Mouse (Mus musculus): Measurements from ENCODE around the gene Epha3. TPM values are rescaled to one million over a fixed set of nuclear protein-coding genes. Genes with fewer than 3 reads are reported as not detected.
A peak's percentile ranks its signal among the peaks of the same experiment; 100 is the strongest.

Gene Epha3
- polyA plus RNA-seq, 1 experiment from 2014 or later = 79.3 TPM

- Histone ChIP-seq H3K4me3 (ENCODE audit: low read depth, low read length) (no peak overlapping the region), H3K27me3 (ENCODE audit: control insufficient read depth, insufficient read depth, low read length) (no peaks in the 10 kb centered on the region), H3K4me2 (ENCODE audit: low read depth, low read length, severe bottlenecking) (no peak overlapping the region), H3K27ac (ENCODE audit: low read depth, low read length) (no peak overlapping the region), H3K9ac (ENCODE audit: low read length) (no peak overlapping the region), H3K9me3 (ENCODE audit: control insufficient read depth, low read length) (no peaks in the 10 kb centered on the region), H3K36me3 (ENCODE audit: control insufficient read depth, insufficient read depth, low read length) (no peaks in the 10 kb centered on the region), H3K4me1 (replicated peaks; ENCODE audit: control insufficient read depth, insufficient read depth, low read length) (no peaks in the 10 kb centered on the region)
- ATAC-seq (replicated peaks; ENCODE audit: low FRiP score) (no peak), DNase-seq (ENCODE audit: low spot score) (no peak)
- 77% methylated on average over 1 of the region's 1 CpGs for WGBS
Measured at GRCm38 (mm10) chr16:63719235-63719634, 144.7 kb downstream of the Epha3 start.

- ATAC-seq (replicated peaks; ENCODE audit: low FRiP score) (no peak), DNase-seq (ENCODE audit: low spot score) (no peak)
- Histone ChIP-seq H3K27me3 (ENCODE audit: control insufficient read depth, insufficient read depth, low read length) (no peaks in the 10 kb centered on the region), H3K27ac (ENCODE audit: low read depth, low read length) (no peak overlapping the region), H3K9me3 (ENCODE audit: control insufficient read depth, low read length) (no peaks in the 10 kb centered on the region), H3K4me2 (ENCODE audit: low read depth, low read length, severe bottlenecking) (no peak overlapping the region), H3K4me1 (replicated peaks; ENCODE audit: control insufficient read depth, insufficient read depth, low read length) (no peaks in the 10 kb centered on the region), H3K36me3 (ENCODE audit: control insufficient read depth, insufficient read depth, low read length) (no peaks in the 10 kb centered on the region), H3K4me3 (ENCODE audit: low read depth, low read length) (no peak overlapping the region), H3K9ac (ENCODE audit: low read length) (no peak overlapping the region)
- WGBS = 92% methylated on average over 4 of the region's 4 CpGs
Measured at GRCm38 (mm10) chr16:63717317-63717716, 146.7 kb downstream of the Epha3 start.

- ATAC-seq (replicated peaks; ENCODE audit: low FRiP score) = no peak
- Histone ChIP-seq H3K4me2 (ENCODE audit: low read depth, low read length, severe bottlenecking) (no peak overlapping the region), H3K9me3 (ENCODE audit: control insufficient read depth, low read length) (no peaks in the 10 kb centered on the region), H3K4me3 (ENCODE audit: low read depth, low read length) (no peak overlapping the region), H3K27ac (ENCODE audit: low read depth, low read length) (no peak overlapping the region), H3K9ac (ENCODE audit: low read length) (no peak overlapping the region), H3K27me3 (ENCODE audit: control insufficient read depth, insufficient read depth, low read length) (no peaks in the 10 kb centered on the region), H3K36me3 (ENCODE audit: control insufficient read depth, insufficient read depth, low read length) (no peaks in the 10 kb centered on the region), H3K4me1 (replicated peaks; ENCODE audit: control insufficient read depth, insufficient read depth, low read length) (no peaks in the 10 kb centered on the region)
- WGBS = 84% methylated on average over 17 of the region's 17 CpGs
- DNase-seq (ENCODE audit: low spot score) = no peak
Measured at GRCm38 (mm10) chr16:63706912-63707868, 156.8 kb downstream of the Epha3 start.

GRCm38 (mm10) chr16:63689371-63689770 is 174.6 kb downstream of the Epha3 start:
- H3K27me3 ChIP-seq (ENCODE audit: control insufficient read depth, insufficient read depth, low read length) = no peaks in the 10 kb centered on the region
- whole genome bisulfite sequencing = 91% methylated on average over 3 of the region's 3 CpGs
- H3K9ac ChIP-seq (ENCODE audit: low read length) = no peak overlapping the region
- no peak overlapping the region for H3K27ac ChIP-seq (ENCODE audit: low read depth, low read length)
- no peak overlapping the region for H3K4me3 ChIP-seq (ENCODE audit: low read depth, low read length)
- no peaks in the 10 kb centered on the region for H3K9me3 ChIP-seq (ENCODE audit: control insufficient read depth, low read length)
- no peaks in the 10 kb centered on the region for H3K36me3 ChIP-seq (ENCODE audit: control insufficient read depth, insufficient read depth, low read length)
- ATAC-seq (replicated peaks; ENCODE audit: low FRiP score) (no peak), DNase-seq (ENCODE audit: low spot score) (no peak)
- H3K4me2 ChIP-seq (ENCODE audit: low read depth, low read length, severe bottlenecking) = no peak overlapping the region
- H3K4me1 ChIP-seq (replicated peaks; ENCODE audit: control insufficient read depth, insufficient read depth, low read length) = no peaks in the 10 kb centered on the region

- no peak for DNase-seq (ENCODE audit: low spot score)
- H3K9me3 ChIP-seq (ENCODE audit: control insufficient read depth, low read length) = no peaks in the 10 kb centered on the region
- H3K4me1 ChIP-seq (replicated peaks; ENCODE audit: control insufficient read depth, insufficient read depth, low read length) = no peaks in the 10 kb centered on the region
- no peak for ATAC-seq (replicated peaks; ENCODE audit: low FRiP score)
- H3K4me3 ChIP-seq (ENCODE audit: low read depth, low read length) = no peak overlapping the region
- H3K36me3 ChIP-seq (ENCODE audit: control insufficient read depth, insufficient read depth, low read length) = no peaks in the 10 kb centered on the region
- no peaks in the 10 kb centered on the region for H3K27me3 ChIP-seq (ENCODE audit: control insufficient read depth, insufficient read depth, low read length)
- H3K9ac ChIP-seq (ENCODE audit: low read length) = no peak overlapping the region
- no peak overlapping the region for H3K4me2 ChIP-seq (ENCODE audit: low read depth, low read length, severe bottlenecking)
- H3K27ac ChIP-seq (ENCODE audit: low read depth, low read length) = no peak overlapping the region
- WGBS = 91% methylated on average over 4 of the region's 4 CpGs
Measured at GRCm38 (mm10) chr16:63684211-63684610, 179.8 kb downstream of the Epha3 start.

- no peak overlapping the region for H3K4me3 ChIP-seq (ENCODE audit: low read depth, low read length)
- H3K9ac ChIP-seq (ENCODE audit: low read length) = no peak overlapping the region
- no peaks in the 10 kb centered on the region for H3K27me3 ChIP-seq (ENCODE audit: control insufficient read depth, insufficient read depth, low read length)
- WGBS = 21% methylated on average over 1 of the region's 1 CpGs
- no peaks in the 10 kb centered on the region for H3K4me1 ChIP-seq (replicated peaks; ENCODE audit: control insufficient read depth, insufficient read depth, low read length)
- ATAC-seq (replicated peaks; ENCODE audit: low FRiP score) (peak; percentile 75), DNase-seq (ENCODE audit: low spot score) (no peak)
- H3K36me3 ChIP-seq (ENCODE audit: control insufficient read depth, insufficient read depth, low read length) = no peaks in the 10 kb centered on the region
- H3K9me3 ChIP-seq (ENCODE audit: control insufficient read depth, low read length) = no peaks in the 10 kb centered on the region
- H3K27ac ChIP-seq (ENCODE audit: low read depth, low read length) = no peak overlapping the region
- H3K4me2 ChIP-seq (ENCODE audit: low read depth, low read length, severe bottlenecking) = no peak overlapping the region
Measured at GRCm38 (mm10) chr16:63674426-63674825, 189.5 kb downstream of the Epha3 start.

GRCm38 (mm10) chr16:63673236-63673840 is 190.6 kb downstream of the Epha3 start:
- no peak overlapping the region for H3K4me2 ChIP-seq (ENCODE audit: low read depth, low read length, severe bottlenecking)
- ATAC-seq (replicated peaks; ENCODE audit: low FRiP score) (no peak), DNase-seq (ENCODE audit: low spot score) (no peak)
- no peaks in the 10 kb centered on the region for H3K9me3 ChIP-seq (ENCODE audit: control insufficient read depth, low read length)
- H3K9ac ChIP-seq (ENCODE audit: low read length) = no peak overlapping the region
- no peaks in the 10 kb centered on the region for H3K27me3 ChIP-seq (ENCODE audit: control insufficient read depth, insufficient read depth, low read length)
- no peaks in the 10 kb centered on the region for H3K4me1 ChIP-seq (replicated peaks; ENCODE audit: control insufficient read depth, insufficient read depth, low read length)
- no peak overlapping the region for H3K27ac ChIP-seq (ENCODE audit: low read depth, low read length)
- H3K4me3 ChIP-seq (ENCODE audit: low read depth, low read length) = no peak overlapping the region
- WGBS = 93% methylated on average over 9 of the region's 9 CpGs
- no peaks in the 10 kb centered on the region for H3K36me3 ChIP-seq (ENCODE audit: control insufficient read depth, insufficient read depth, low read length)

GRCm38 (mm10) chr16:63665897-63666464 is 198.0 kb downstream of the Epha3 start:
- Histone ChIP-seq H3K27me3 (ENCODE audit: control insufficient read depth, insufficient read depth, low read length) (no peaks in the 10 kb centered on the region), H3K27ac (ENCODE audit: low read depth, low read length) (no peak overlapping the region), H3K9ac (ENCODE audit: low read length) (no peak overlapping the region), H3K36me3 (ENCODE audit: control insufficient read depth, insufficient read depth, low read length) (no peaks in the 10 kb centered on the region), H3K4me2 (ENCODE audit: low read depth, low read length, severe bottlenecking) (no peak overlapping the region), H3K4me1 (replicated peaks; ENCODE audit: control insufficient read depth, insufficient read depth, low read length) (no peaks in the 10 kb centered on the region), H3K4me3 (ENCODE audit: low read depth, low read length) (no peak overlapping the region), H3K9me3 (ENCODE audit: control insufficient read depth, low read length) (no peaks in the 10 kb centered on the region)
- DNase-seq (ENCODE audit: low spot score) (no peak), ATAC-seq (replicated peaks; ENCODE audit: low FRiP score) (no peak)
- 69% methylated on average over 3 of the region's 3 CpGs for WGBS

All from forebrain, embryonic 11.5 days (tissue).